Comparison of ENCODE assay signal across 16 mouse cellular contexts in genomic region chr11:118034395-118034794, GRCm38 (mm10).
"Had no signal": no experiment of that assay in that cellular context is flagged by ENCODE, and none has a peak within 500 bp of the region (broad histone marks: within the 10 kb centered on the region; RNA-seq: fewer than 3 reads in every experiment).

No protein-coding gene starts in this region.

- DNase-seq: kidney, adult 8-10 months; kidney, postnatal 36 days; layer of hippocampus, adult 9-11 months; layer of hippocampus, postnatal 36 days; lung, adult 2 months; lung, postnatal 36 days; right cerebral cortex, postnatal 4 days; spleen, adult 18-20 months; thymus, adult 2 months; thymus, postnatal 25 days had no signal

- H3K4me3 ChIP-seq: limb, embryonic 13.5 days; midbrain, embryonic 13.5 days; neural tube, embryonic 15.5 days had no signal

- H3K4me2 ChIP-seq: limb, embryonic 13.5 days; midbrain, embryonic 13.5 days; neural tube, embryonic 15.5 days had no signal

- ATAC-seq: lung, postnatal 0 days; midbrain, embryonic 13.5 days had no signal

- H3K9ac ChIP-seq: limb, embryonic 13.5 days; liver, embryonic 14.5 days; midbrain, embryonic 13.5 days; neural tube, embryonic 15.5 days had no signal

- H3K9me3 ChIP-seq: midbrain, embryonic 13.5 days had no signal

- H3K27me3 ChIP-seq: limb, embryonic 13.5 days; midbrain, embryonic 13.5 days; neural tube, embryonic 15.5 days had no signal

- H3K27ac ChIP-seq: kidney, postnatal 0 days; limb, embryonic 13.5 days; liver, embryonic 14.5 days; midbrain, embryonic 13.5 days; neural tube, embryonic 15.5 days had no signal

- H3K4me1 ChIP-seq: midbrain, embryonic 13.5 days; neural tube, embryonic 15.5 days had no signal
